Mouse (Mus musculus): ENCODE measurements around the gene Pde11a. TPM values are rescaled to one million over a fixed set of nuclear protein-coding genes. Genes with fewer than 3 reads are reported as not detected.

Gene Pde11a
- polyA plus RNA-seq, 1 experiment from 2014 or later, result 0.40 TPM

DNA sequence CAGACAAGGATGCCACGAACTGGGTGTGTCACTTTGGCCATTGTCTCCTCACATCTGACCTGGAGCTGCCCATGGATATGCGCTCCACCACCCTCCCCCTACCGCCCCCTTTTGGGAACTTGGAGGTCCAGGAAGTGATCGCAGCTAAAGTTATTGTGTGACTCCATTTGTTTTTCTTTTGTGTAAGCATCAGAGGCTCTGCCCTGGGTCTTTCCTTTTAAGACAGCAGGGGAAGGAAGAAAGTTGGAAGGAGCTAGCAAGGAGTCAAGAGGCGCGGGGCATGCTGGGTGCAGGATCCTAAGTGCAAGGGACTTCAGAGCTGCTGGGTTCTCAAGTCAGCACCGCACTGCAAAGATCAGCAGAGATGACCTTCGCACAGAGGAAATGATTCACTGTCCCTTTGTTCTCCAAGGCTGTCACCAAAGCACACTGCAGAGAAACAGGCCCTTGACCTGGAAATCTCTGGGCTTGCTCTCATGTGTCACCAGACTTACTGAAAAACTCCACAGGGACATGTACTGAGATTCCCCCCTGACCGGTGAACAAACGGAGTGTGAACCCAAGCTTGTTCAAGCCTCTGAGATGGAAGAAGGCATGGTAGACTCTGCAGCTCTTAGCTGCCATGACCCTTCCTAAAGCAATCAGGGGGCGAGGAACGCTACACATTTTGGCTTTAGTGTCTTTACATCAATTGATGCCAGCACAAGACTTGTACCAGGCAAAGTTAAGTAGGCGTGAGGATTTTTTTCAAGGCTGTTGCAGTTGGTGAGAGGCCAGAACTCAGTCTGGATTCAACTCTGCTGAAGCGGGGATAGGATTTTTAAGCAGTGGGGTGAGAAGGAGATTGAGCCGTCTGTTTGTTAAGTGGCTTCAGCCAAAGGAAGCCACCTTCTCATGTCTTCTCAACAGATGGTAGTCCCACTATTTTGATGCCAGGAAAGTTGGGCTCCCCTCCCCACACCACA is 377.9 kb downstream of the Pde11a start:
- ATAC-seq (replicated peaks; ENCODE audit: low FRiP score), result no peak

DNA sequence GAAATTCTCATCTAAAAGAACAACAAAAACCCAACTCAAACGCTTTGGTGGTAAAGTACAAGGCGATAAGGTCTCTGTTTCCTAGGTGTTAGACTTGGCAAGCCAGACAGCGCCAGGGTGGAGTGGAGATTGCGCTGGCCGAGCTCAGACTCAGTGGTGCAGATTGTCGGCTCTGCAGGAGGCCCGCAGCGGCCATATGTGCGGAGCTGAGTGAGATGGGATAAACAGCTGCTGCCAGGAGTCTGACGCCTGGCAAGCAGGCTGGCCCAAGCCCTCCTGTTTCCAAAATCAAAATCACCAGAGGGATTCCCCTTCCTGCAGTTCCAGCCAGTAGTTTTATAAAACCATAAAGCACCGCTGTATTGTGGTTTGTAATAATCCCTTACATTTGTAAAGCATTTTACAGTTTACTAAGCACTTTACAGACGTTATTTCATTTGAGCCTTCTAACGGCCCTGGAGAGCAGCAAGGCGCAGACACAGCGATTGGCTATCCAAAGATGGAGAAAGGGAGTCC is 378.7 kb downstream of the Pde11a start:
- ATAC-seq (replicated peaks; ENCODE audit: low FRiP score) (no peak), DNase-seq (ENCODE audit: low spot score) (no peak)
- no peak overlapping the region for H3K4me3 ChIP-seq (ENCODE audit: low read depth, low read length)
- H3K27me3 ChIP-seq (replicated peaks; ENCODE audit: control insufficient read depth, insufficient read depth, low read length), result 0 out of 2 replicates have a peak, but pooled peaks cover 2% of the 10 kb centered on the region
- H3K9me3 ChIP-seq (ENCODE audit: control insufficient read depth, low read length), result no peaks in the 10 kb centered on the region
- 27% methylated on average over 15 of the region's 15 CpGs for WGBS
- H3K36me3 ChIP-seq (ENCODE audit: control insufficient read depth, insufficient read depth, low read length), result no peaks in the 10 kb centered on the region
- H3K9ac ChIP-seq (ENCODE audit: low read depth, low read length), result no peak overlapping the region
- H3K27ac ChIP-seq (ENCODE audit: low read depth, low read length), result no peak overlapping the region
- H3K4me1 ChIP-seq (replicated peaks; ENCODE audit: control insufficient read depth, insufficient read depth, low read length), result peaks cover 9% of the 10 kb centered on the region
- peak overlapping the region; percentile 39 for H3K4me2 ChIP-seq

More for the DNA sequence above, 377.9 kb downstream of the Pde11a start:
- 52% methylated on average over 15 of the region's 15 CpGs for WGBS
- Histone ChIP-seq H3K4me2 (peak overlapping the region; percentile 39; the same call in 1 of the 2 replicates), H3K9me3 (ENCODE audit: control insufficient read depth, low read length) (no peaks in the 10 kb centered on the region), H3K36me3 (ENCODE audit: control insufficient read depth, insufficient read depth, low read length) (no peaks in the 10 kb centered on the region), H3K27ac (ENCODE audit: low read depth, low read length) (peak overlapping the region; percentile 53; the same call in 1 of the 2 replicates), H3K4me3 (ENCODE audit: low read depth, low read length) (no peak overlapping the region), H3K4me1 (replicated peaks; ENCODE audit: control insufficient read depth, insufficient read depth, low read length) (peaks cover 9% of the 10 kb centered on the region), H3K27me3 (replicated peaks; ENCODE audit: control insufficient read depth, insufficient read depth, low read length) (0 out of 2 replicates have a peak, but pooled peaks cover 2% of the 10 kb centered on the region), H3K9ac (ENCODE audit: low read depth, low read length) (no peak overlapping the region)
- no peak for DNase-seq (ENCODE audit: low spot score)

DNA sequence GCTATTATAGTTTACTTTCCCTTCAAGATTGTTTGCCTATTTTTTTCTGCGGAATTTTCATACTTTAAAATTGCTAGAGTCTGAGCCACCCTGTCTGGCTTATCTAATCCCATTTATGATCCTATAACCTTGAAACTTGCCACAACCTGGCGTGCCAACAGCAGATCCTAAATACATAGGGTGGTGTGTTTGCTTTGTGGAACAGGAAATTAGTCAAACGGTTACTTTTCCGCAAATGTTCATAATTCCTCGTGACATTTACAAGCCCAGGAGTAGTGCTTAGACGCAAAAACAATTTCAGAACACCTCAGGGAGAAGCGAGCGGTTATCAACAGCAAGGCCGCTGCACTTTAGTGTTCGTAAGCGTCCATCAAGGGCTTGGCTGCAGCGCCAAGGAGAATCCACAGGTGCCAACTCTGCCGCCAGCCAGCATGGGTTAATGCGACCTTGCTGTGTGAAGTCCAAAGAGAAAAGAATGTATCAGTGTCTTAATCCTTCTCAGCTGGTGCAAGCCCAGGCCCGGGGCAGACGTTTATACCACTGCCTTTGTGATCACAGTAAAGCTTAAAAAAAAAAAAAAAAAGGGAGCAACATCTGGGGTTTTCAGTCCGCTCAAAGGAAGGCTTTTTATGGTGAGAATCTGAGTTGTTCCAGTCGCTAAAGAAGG is 379.3 kb downstream of the Pde11a start:
- 0 out of 2 replicates have a peak, but pooled peaks cover 2% of the 10 kb centered on the region for H3K27me3 ChIP-seq (replicated peaks; ENCODE audit: control insufficient read depth, insufficient read depth, low read length)
- no peaks in the 10 kb centered on the region for H3K36me3 ChIP-seq (ENCODE audit: control insufficient read depth, insufficient read depth, low read length)
- H3K4me3 ChIP-seq (ENCODE audit: low read depth, low read length), result no peak overlapping the region
- DNase-seq (ENCODE audit: low spot score), result no peak
- 50% methylated on average over 18 of the region's 18 CpGs for WGBS
- H3K9ac ChIP-seq (ENCODE audit: low read depth, low read length), result no peak overlapping the region
- no peak overlapping the region for H3K27ac ChIP-seq (ENCODE audit: low read depth, low read length)
- H3K9me3 ChIP-seq (ENCODE audit: control insufficient read depth, low read length), result no peaks in the 10 kb centered on the region
- H3K4me2 ChIP-seq, result no peak overlapping the region
- peaks cover 5% of the 10 kb centered on the region for H3K4me1 ChIP-seq (replicated peaks; ENCODE audit: control insufficient read depth, insufficient read depth, low read length)
- no peak for ATAC-seq (replicated peaks; ENCODE audit: low FRiP score)

DNA sequence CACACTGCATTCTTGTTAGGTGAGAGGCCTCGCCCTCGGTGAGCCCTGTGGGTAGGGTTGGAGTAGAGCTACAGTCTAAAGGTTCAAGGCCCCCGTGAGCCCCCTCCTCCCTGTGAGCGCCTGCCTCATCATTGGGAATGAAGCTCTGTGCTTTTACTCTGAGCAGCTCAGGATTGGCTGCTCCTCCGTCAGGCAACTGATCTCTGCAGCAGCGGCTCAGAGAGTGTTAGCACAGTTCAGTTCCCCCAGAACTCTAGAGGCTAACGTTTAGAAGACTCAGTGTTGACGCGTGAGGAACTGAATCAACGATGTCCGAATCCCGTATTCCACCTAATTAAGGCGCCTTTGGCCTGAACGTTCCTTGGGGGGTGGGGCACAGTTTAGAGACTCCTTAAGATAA is 382.9 kb downstream of the Pde11a start:
- WGBS, result 56% methylated on average over 14 of the region's 14 CpGs

DNA sequence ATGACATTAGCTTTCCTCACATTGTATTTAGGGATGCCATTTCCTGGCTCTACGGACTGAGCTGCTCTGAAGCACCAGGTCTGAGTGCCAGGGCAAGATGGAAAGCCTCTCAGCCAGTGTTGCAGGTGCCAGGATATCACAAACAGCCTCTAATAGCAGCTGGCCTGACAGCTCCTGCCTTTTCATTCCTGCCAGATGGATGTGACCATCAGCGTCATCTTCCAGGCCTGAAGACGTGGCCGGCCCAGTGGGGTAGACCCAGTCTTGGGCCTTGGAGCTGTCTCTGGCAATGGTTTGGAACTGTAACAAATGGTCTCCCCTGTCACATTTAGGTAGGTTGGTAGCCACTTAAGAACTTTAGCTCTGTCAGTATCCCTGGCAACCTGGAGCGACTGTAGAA is 385.3 kb downstream of the Pde11a start:
- ATAC-seq (replicated peaks; ENCODE audit: low FRiP score) (no peak), DNase-seq (ENCODE audit: low spot score) (no peak)
- no peak overlapping the region for H3K27ac ChIP-seq (ENCODE audit: low read depth, low read length)
- WGBS, result 89% methylated on average over 5 of the region's 5 CpGs
- no peaks in the 10 kb centered on the region for H3K4me1 ChIP-seq (replicated peaks; ENCODE audit: control insufficient read depth, insufficient read depth, low read length)
- H3K36me3 ChIP-seq (ENCODE audit: control insufficient read depth, insufficient read depth, low read length), result no peaks in the 10 kb centered on the region
- no peak overlapping the region for H3K4me2 ChIP-seq
- no peaks in the 10 kb centered on the region for H3K9me3 ChIP-seq (ENCODE audit: control insufficient read depth, low read length)
- H3K9ac ChIP-seq (ENCODE audit: low read depth, low read length), result no peak overlapping the region
- H3K4me3 ChIP-seq (ENCODE audit: low read depth, low read length), result no peak overlapping the region
- H3K27me3 ChIP-seq (replicated peaks; ENCODE audit: control insufficient read depth, insufficient read depth, low read length), result no peaks in the 10 kb centered on the region

More for the DNA sequence above, 382.9 kb downstream of the Pde11a start:
- no peak for ATAC-seq (replicated peaks; ENCODE audit: low FRiP score)
- no peak overlapping the region for H3K9ac ChIP-seq (ENCODE audit: low read depth, low read length)
- no peaks in the 10 kb centered on the region for H3K36me3 ChIP-seq (ENCODE audit: control insufficient read depth, insufficient read depth, low read length)
- H3K4me1 ChIP-seq (replicated peaks; ENCODE audit: control insufficient read depth, insufficient read depth, low read length), result peaks cover 5% of the 10 kb centered on the region
- H3K27me3 ChIP-seq (replicated peaks; ENCODE audit: control insufficient read depth, insufficient read depth, low read length), result 0 out of 2 replicates have a peak, but pooled peaks cover 2% of the 10 kb centered on the region
- H3K27ac ChIP-seq (ENCODE audit: low read depth, low read length), result no peak overlapping the region
- no peak overlapping the region for H3K4me2 ChIP-seq
- no peaks in the 10 kb centered on the region for H3K9me3 ChIP-seq (ENCODE audit: control insufficient read depth, low read length)
- no peak for DNase-seq (ENCODE audit: low spot score)
- H3K4me3 ChIP-seq (ENCODE audit: low read depth, low read length), result no peak overlapping the region

GRCm38 (mm10) chr2:75950685-75951084 is 387.9 kb downstream of the Pde11a start:
- Histone ChIP-seq H3K27me3 (replicated peaks; ENCODE audit: control insufficient read depth, insufficient read depth, low read length) (no peaks in the 10 kb centered on the region), H3K36me3 (ENCODE audit: control insufficient read depth, insufficient read depth, low read length) (no peaks in the 10 kb centered on the region), H3K9me3 (ENCODE audit: control insufficient read depth, low read length) (no peaks in the 10 kb centered on the region), H3K9ac (ENCODE audit: low read depth, low read length) (no peak overlapping the region), H3K4me2 (no peak overlapping the region), H3K4me1 (replicated peaks; ENCODE audit: control insufficient read depth, insufficient read depth, low read length) (no peaks in the 10 kb centered on the region), H3K4me3 (ENCODE audit: low read depth, low read length) (no peak overlapping the region), H3K27ac (ENCODE audit: low read depth, low read length) (no peak overlapping the region)
- 85% methylated on average over 8 of the region's 8 CpGs for WGBS
- DNase-seq (ENCODE audit: low spot score) (no peak), ATAC-seq (replicated peaks; ENCODE audit: low FRiP score) (no peak)

Small RNAs within 50 kb of the gene (microRNA-seq; reads per million reads assigned to microRNA genes)
- not detected for gene Gm44337 (ENCODE audit: borderline number of aligned reads)

Other genes starting within 250 kb of the Pde11a start
- gene Cyct, start 21.7 kb upstream of the Pde11a start, polyA plus RNA-seq (2014; fragmentation: Nextera tagmentation; extraction: Ambion mirVana), result 0.27 TPM in 1 of 2 replicates, not detected in the other
- gene Rbm45, start 31.2 kb upstream of the Pde11a start, polyA plus RNA-seq (2014; fragmentation: Nextera tagmentation; extraction: Ambion mirVana), result 12.0 TPM in 2 replicates
- 3.0 and 3.4 TPM in 2 replicates for gene Osbpl6, start 67.7 kb upstream of the Pde11a start, polyA plus RNA-seq (2014; fragmentation: Nextera tagmentation; extraction: Ambion mirVana)